Mouse (Mus musculus) E14TG2a.4 (cell line): ENCODE data around the gene Cers5.

Experiments
- H3K27me3 ChIP-seq: 2 replicates; pipeline ENCODE4 v1.6.1; 2014; ENCODE audit warnings: low read length, control low read depth; ENCODE audit not compliant: insufficient read depth
- H3K36me3 ChIP-seq: 2 replicates; pipeline ENCODE4 v1.6.1; 2014; ENCODE audit warnings: low read length, control low read depth; ENCODE audit not compliant: insufficient read depth
- H3K4me1 ChIP-seq: replicated peaks from 2 replicates; pipeline ENCODE4 v1.6.1; 2014; ENCODE audit warnings: low read depth, low read length, control low read depth
- H3K4me3 ChIP-seq: replicated peaks from 2 replicates; pipeline ENCODE4 v1.5.1; 2014; ENCODE audit warnings: mild to moderate bottlenecking, low read length
- H3K9me3 ChIP-seq: 2 replicates; pipeline ENCODE4 v1.6.1; 2014; ENCODE audit warnings: low read length, control low read depth
- CTCF ChIP-seq: conservative IDR thresholded peaks from 2 replicates; pipeline ENCODE4 v1.5.1; 2014; ENCODE audit warnings: low read length
- POU5F1 ChIP-seq: IDR thresholded peaks from 2 replicates; pipeline ENCODE4 v1.6.1; 2014; ENCODE audit warnings: low read length, borderline replicate concordance

Gene Cers5

DNA sequence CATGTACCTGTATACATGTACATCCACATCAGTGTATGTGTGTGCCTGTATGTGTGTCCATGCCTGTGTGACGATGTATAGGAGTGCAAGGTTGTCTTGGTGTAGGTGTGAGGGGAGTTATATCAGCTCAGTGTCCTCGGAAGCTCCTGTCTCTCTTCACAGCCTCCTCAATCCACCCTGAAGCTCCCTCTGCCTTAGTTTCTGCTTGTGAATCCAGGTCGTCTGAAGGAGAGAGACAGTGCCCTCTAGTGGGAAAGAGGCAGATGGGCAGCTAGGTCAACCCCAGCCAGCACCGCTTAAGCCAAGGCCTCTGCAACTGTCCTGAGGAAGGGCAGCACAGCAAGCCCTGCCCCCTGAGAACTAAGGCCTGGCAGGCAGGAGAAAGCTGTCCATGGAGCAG is 84.0 kb downstream of the Cers5 start:
- H3K4me1 ChIP-seq = peaks cover 56% of the 10 kb centered on the region
- peaks cover 2% of the 10 kb centered on the region; the same call in 1 of the 2 replicates for H3K27me3 ChIP-seq
- peak; percentile 94 for TF ChIP-seq CTCF
- no peak for TF ChIP-seq POU5F1
- no peaks in the 10 kb centered on the region for H3K36me3 ChIP-seq
- no peaks in the 10 kb centered on the region for H3K9me3 ChIP-seq
- H3K4me3 ChIP-seq = no peak overlapping the region
